Mouse (Mus musculus) forebrain, embryonic 14.5 days (tissue): ENCODE measurements around the gene Tusc2. TPM values are rescaled to one million over a fixed set of nuclear protein-coding genes. Genes with fewer than 3 reads are reported as not detected.
A peak's percentile ranks its signal among the peaks of the same experiment; 100 is the strongest.

Experiments used
- ATAC-seq: fragments of 200-750 bp; cut with Nextera tagmentation; 2 replicates; pipeline ENCODE4 v1.8.0; 2017; ENCODE audit warnings: mild to moderate bottlenecking, moderate library complexity
- DNase-seq: peaks from one replicate; pipeline ENCODE4 v3.0.0-alpha.2; 2015; ENCODE audit warnings: low spot score
- H3K27ac ChIP-seq: fragments of 300-500 bp; sonication (generic); 2 replicates; pipeline ENCODE4 v1.5.1; 2014; ENCODE audit warnings: low read depth, mild to moderate bottlenecking, control low read depth, low read length, moderate library complexity
- H3K27me3 ChIP-seq: fragments of 300-500 bp; sonication (generic); replicated peaks from 2 replicates; pipeline ENCODE4 v1.6.1; 2014; ENCODE audit warnings: low read length, control low read depth, mixed read lengths; ENCODE audit not compliant: control insufficient read depth, insufficient read depth
- H3K36me3 ChIP-seq: fragments of 300-500 bp; sonication (generic); 2 replicates; pipeline ENCODE4 v1.6.1; 2014; ENCODE audit warnings: low read length, control low read depth; ENCODE audit not compliant: control insufficient read depth, insufficient read depth
- H3K4me1 ChIP-seq: fragments of 300-500 bp; sonication (generic); 2 replicates; pipeline ENCODE4 v1.6.1; 2014; ENCODE audit warnings: antibody characterized with exemption, low read length, control low read depth; ENCODE audit not compliant: control insufficient read depth, insufficient read depth
- H3K4me2 ChIP-seq: fragments of 300-500 bp; sonication (generic); 2 replicates; pipeline ENCODE4 v1.6.1; 2014; ENCODE audit warnings: mild to moderate bottlenecking, control low read depth, low read length
- H3K4me3 ChIP-seq: fragments of 300-500 bp; sonication (generic); 2 replicates; pipeline ENCODE4 v1.5.1; 2014; ENCODE audit warnings: low read depth, low read length, control low read depth
- H3K9ac ChIP-seq: fragments of 300-500 bp; sonication (generic); 2 replicates; pipeline ENCODE4 v1.6.1; 2014; ENCODE audit warnings: mild to moderate bottlenecking, low read length, control low read depth, moderate library complexity
- H3K9me3 ChIP-seq: fragments of 300-500 bp; sonication (generic); replicated peaks from 2 replicates; pipeline ENCODE4 v1.6.1; 2016; ENCODE audit warnings: low read length, control low read depth, mixed read lengths; ENCODE audit not compliant: control insufficient read depth
- WGBS: fragments of 180-500 bp; shearing (Covaris S2); extraction: QIAGEN DNeasy Blood & Tissue Kit; methylation state at CpG from one replicate; pipeline ENCODE4 v1.1.7; 2014; 5-methylcytosine and 5-hydroxymethylcytosine counted together
- polyA plus RNA-seq: library from polyadenylated mRNA; unstranded; fragments of >200 nt; fragmentation: Nextera tagmentation; extraction: Ambion mirVana; gene quantifications from 2 replicates; pipeline ENCODE4 v1.2.1, GENCODE M21; 2014

Gene Tusc2
- polyA plus RNA-seq, 1 experiment from 2014 or later, result 107 TPM

- peaks cover 30% of the 10 kb centered on the region for H3K27me3 ChIP-seq
Observed at GRCm38 (mm10) chr9:107549297-107550074, 13.6 kb upstream of the Tusc2 start.

GRCm38 (mm10) chr9:107550491-107551116, 12.5 kb upstream of the Tusc2 start:
- peak overlapping the region; percentile 32; the same call in 1 of the 2 replicates for H3K4me3 ChIP-seq
- WGBS, result 31% methylated on average over 23 of the region's 23 CpGs
- peaks cover 31% of the 10 kb centered on the region for H3K4me1 ChIP-seq
- no peaks in the 10 kb centered on the region for H3K9me3 ChIP-seq
- no peak for DNase-seq
- H3K4me2 ChIP-seq, result peak overlapping the region; percentile 89
- no peak overlapping the region for H3K27ac ChIP-seq
- H3K9ac ChIP-seq, result no peak overlapping the region
- no peak for ATAC-seq
- H3K36me3 ChIP-seq, result no peaks in the 10 kb centered on the region; the same call in 1 of the 2 replicates
- peaks cover 30% of the 10 kb centered on the region for H3K27me3 ChIP-seq

More at GRCm38 (mm10) chr9:107549297-107550074, 13.6 kb upstream of the Tusc2 start:
- ATAC-seq (no peak), DNase-seq (no peak)
- WGBS, result 89% methylated on average over 20 of the region's 20 CpGs
- peaks cover 26% of the 10 kb centered on the region for H3K4me1 ChIP-seq
- H3K9ac ChIP-seq, result no peak overlapping the region
- no peak overlapping the region for H3K4me3 ChIP-seq
- no peak overlapping the region for H3K4me2 ChIP-seq
- H3K36me3 ChIP-seq, result peaks cover 4% of the 10 kb centered on the region
- no peak overlapping the region for H3K27ac ChIP-seq
- H3K9me3 ChIP-seq, result no peaks in the 10 kb centered on the region

GRCm38 (mm10) chr9:107551117-107551889, 11.8 kb upstream of the Tusc2 start, which contains the start of gene Rassf1:
Rassf1 (plus strand) TSS chr9:107551555.
- H3K27me3 ChIP-seq, result peaks cover 30% of the 10 kb centered on the region
- 1% methylated on average over 59 of the region's 63 CpGs for WGBS
- DNase-seq, result no peak

GRCm38 (mm10) chr9:107551890-107552355, 11.1 kb upstream of the Tusc2 start:
- H3K9me3 ChIP-seq, result no peaks in the 10 kb centered on the region
- DNase-seq (no peak), ATAC-seq (no peak)
- peaks cover 30% of the 10 kb centered on the region for H3K27me3 ChIP-seq
- peak overlapping the region; percentile 58 for H3K9ac ChIP-seq
- peak overlapping the region; percentile 32 for H3K4me3 ChIP-seq
- peak overlapping the region; percentile 89 for H3K4me2 ChIP-seq
- H3K36me3 ChIP-seq, result no peaks in the 10 kb centered on the region; the same call in 1 of the 2 replicates
- 5% methylated on average over 8 of the region's 8 CpGs for WGBS
- peaks cover 35% of the 10 kb centered on the region for H3K4me1 ChIP-seq
- H3K27ac ChIP-seq, result no peak overlapping the region

More at GRCm38 (mm10) chr9:107551117-107551889, 11.8 kb upstream of the Tusc2 start, which contains the start of gene Rassf1:
- no peaks in the 10 kb centered on the region for H3K36me3 ChIP-seq
- H3K4me3 ChIP-seq, result peak within 1 kb of the TSS; percentile 32
- H3K9me3 ChIP-seq, result no peaks in the 10 kb centered on the region
- peaks cover 38% of the 10 kb centered on the region for H3K4me1 ChIP-seq
- 0 out of 2 replicates have a peak, but pooled peaks have one; percentile 0 for ATAC-seq
- no peak within 1 kb of the TSS for H3K27ac ChIP-seq
- peak within 1 kb of the TSS; percentile 58 for H3K9ac ChIP-seq
- peak within 1 kb of the TSS; percentile 89 for H3K4me2 ChIP-seq

- Histone ChIP-seq H3K4me3 (0 out of 2 replicates have a peak overlapping the region, but pooled peaks have one; percentile 63), H3K9me3 (no peaks in the 10 kb centered on the region), H3K4me1 (peaks cover 31% of the 10 kb centered on the region), H3K36me3 (peaks cover 9% of the 10 kb centered on the region), H3K27me3 (peaks cover 30% of the 10 kb centered on the region), H3K4me2 (peak overlapping the region; percentile 89; the same call in 1 of the 2 replicates), H3K9ac (no peak overlapping the region), H3K27ac (no peak overlapping the region)
- ATAC-seq, result no peak
- WGBS, result 76% methylated on average over 5 of the region's 5 CpGs
- no peak for DNase-seq
Observed at GRCm38 (mm10) chr9:107552690-107553393, 10.2 kb upstream of the Tusc2 start.

- Histone ChIP-seq H3K27ac (peak overlapping the region; percentile 82), H3K4me1 (peaks cover 31% of the 10 kb centered on the region), H3K4me2 (peak overlapping the region; percentile 89), H3K36me3 (peaks cover 18% of the 10 kb centered on the region), H3K9ac (peak overlapping the region; percentile 73), H3K4me3 (peak overlapping the region; percentile 63), H3K27me3 (peaks cover 30% of the 10 kb centered on the region), H3K9me3 (no peaks in the 10 kb centered on the region)
- ATAC-seq, result peak; percentile 67
- no peak for DNase-seq
- WGBS, result 5% methylated on average over 36 of the region's 37 CpGs
Observed at GRCm38 (mm10) chr9:107553541-107554318, 9.3 kb upstream of the Tusc2 start.

- under 1% methylated on average over 53 of the region's 53 CpGs for WGBS
- Histone ChIP-seq H3K27ac (peak overlapping the region; percentile 82), H3K4me2 (peak overlapping the region; percentile 89), H3K9me3 (no peaks in the 10 kb centered on the region), H3K4me3 (peak overlapping the region; percentile 63), H3K36me3 (peaks cover 24% of the 10 kb centered on the region), H3K9ac (peak overlapping the region; percentile 88), H3K27me3 (peaks cover 30% of the 10 kb centered on the region), H3K4me1 (peaks cover 31% of the 10 kb centered on the region)
- ATAC-seq (peak; percentile 93), DNase-seq (peak; percentile 99)
Observed at GRCm38 (mm10) chr9:107554319-107554825, 8.7 kb upstream of the Tusc2 start.
